Mouse (Mus musculus): ENCODE data around the gene Arhgef28.

- no peak for TF ChIP-seq POLR2A (IDR thresholded peaks at IDR 0.05; ENCODE audit: low read depth, low read length)
- TF ChIP-seq CTCF (IDR thresholded peaks at IDR 0.05; ENCODE audit: extremely low read depth, insufficient read length, insufficient replicate concordance, low read depth, low read length), result no peak
Measured at GRCm38 (mm10) chr13:98025706-98026504, 180.3 kb downstream of the Arhgef28 start.
